Mouse (Mus musculus) thymus, postnatal 25 days (tissue): ENCODE measurements around the gene Hmg20b.

Experiments
- DNase-seq: peaks from one replicate; pipeline ENCODE4 v3.0.0; 2022

Hmg20b gene

GRCm38 (mm10) chr10:81349961-81350350, 324 bp downstream of the Hmg20b start:
- no peak for DNase-seq

GRCm38 (mm10) chr10:81349146-81349545, 1.1 kb downstream of the Hmg20b start:
- no peak for DNase-seq

- DNase-seq, result no peak
Observed at GRCm38 (mm10) chr10:81346453-81347067, 3.7 kb downstream of the Hmg20b start.

GRCm38 (mm10) chr10:81345162-81345534, 5.1 kb downstream of the Hmg20b start:
- no peak for DNase-seq

GRCm38 (mm10) chr10:81344421-81345161, 5.7 kb downstream of the Hmg20b start:
- DNase-seq, result no peak

- no peak for DNase-seq
Observed at GRCm38 (mm10) chr10:81342686-81343505, 7.4 kb downstream of the Hmg20b start, which contains the start of gene Gipc3. Gene Gipc3, minus strand, starts transcription at chr10:81343266.

GRCm38 (mm10) chr10:81341333-81341949, 8.8 kb downstream of the Hmg20b start:
- peak; percentile 83 for DNase-seq

- no peak for DNase-seq
Observed at GRCm38 (mm10) chr10:81340551-81341332, 9.5 kb downstream of the Hmg20b start.

- DNase-seq, result no peak
Observed at GRCm38 (mm10) chr10:81336558-81336957, 13.7 kb downstream of the Hmg20b start.

GRCm38 (mm10) chr10:81335393-81336340, 14.6 kb downstream of the Hmg20b start:
- DNase-seq, result no peak

- no peak for DNase-seq
Observed at GRCm38 (mm10) chr10:81334324-81334723, 16.0 kb downstream of the Hmg20b start.

- no peak for DNase-seq
Observed at GRCm38 (mm10) chr10:81332277-81332676, 18.0 kb downstream of the Hmg20b start.

- DNase-seq, result no peak
Observed at GRCm38 (mm10) chr10:81330007-81330406, 20.3 kb downstream of the Hmg20b start.

- DNase-seq, result peak; percentile 90
Observed at GRCm38 (mm10) chr10:81329194-81329975, 20.9 kb downstream of the Hmg20b start.

GRCm38 (mm10) chr10:81328386-81328785, 21.9 kb downstream of the Hmg20b start, which contains the start of gene Tbxa2r:
Gene Tbxa2r, plus strand, starts transcription at chr10:81328731.
- peak; percentile 91 for DNase-seq

- DNase-seq, result no peak
Observed at GRCm38 (mm10) chr10:81327959-81328358, 22.3 kb downstream of the Hmg20b start.

- no peak for DNase-seq
Observed at GRCm38 (mm10) chr10:81326858-81327257, 23.4 kb downstream of the Hmg20b start.

- no peak for DNase-seq
Observed at GRCm38 (mm10) chr10:81325781-81326180, 24.5 kb downstream of the Hmg20b start.

GRCm38 (mm10) chr10:81325176-81325575, 25.1 kb downstream of the Hmg20b start:
- no peak for DNase-seq
